Mouse (Mus musculus): Measurements from ENCODE around the gene Cyp8b1.

DNA sequence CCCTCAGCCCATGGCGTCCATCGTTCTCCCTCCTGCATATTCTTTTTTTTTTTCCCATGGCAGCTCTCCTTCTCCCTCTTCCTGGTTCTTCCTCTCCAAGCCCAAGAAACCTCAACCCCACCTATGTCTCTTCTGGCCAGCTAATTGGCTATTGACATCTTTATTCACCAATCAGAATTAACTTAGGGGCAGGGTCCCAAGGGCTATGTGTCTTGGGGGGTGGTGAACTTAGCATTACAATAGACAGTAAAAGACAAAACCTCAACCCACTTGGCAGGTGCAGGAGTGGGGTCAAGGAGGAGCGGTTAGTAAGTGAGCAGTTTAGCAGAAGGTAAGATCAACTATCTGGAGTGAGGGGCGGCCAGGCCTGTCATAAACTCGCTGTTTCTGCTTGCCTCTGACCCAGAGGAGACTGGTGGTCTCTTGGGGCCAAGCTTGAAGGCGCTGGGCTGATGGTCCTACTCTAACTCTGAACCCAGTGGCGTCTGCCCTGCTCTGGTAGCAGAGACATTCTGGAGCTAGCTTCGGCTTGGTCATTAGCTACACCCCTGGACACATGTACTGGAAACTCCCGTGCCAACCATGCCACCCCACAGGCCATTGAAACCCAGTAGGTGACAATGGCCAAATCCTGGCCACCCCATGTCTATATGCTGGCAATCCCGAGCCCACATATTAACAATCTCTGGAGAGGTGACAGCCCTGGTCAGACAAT, 8.6 kb downstream of the Cyp8b1 start:
- TF ChIP-seq UBTF (IDR thresholded peaks at IDR 0.05; ENCODE audit: borderline replicate concordance, insufficient read depth, low read depth, low read length) (no peak), CTCF (IDR thresholded peaks at IDR 0.05 in 2 of 3, conservative IDR thresholded peaks at IDR 0.05 in 1 of 3; ENCODE audit: control insufficient read depth in 1 of 3, insufficient read depth in 1 of 3, low read depth in 2 of 3, low read length in 3 of 3, poor library complexity in 1 of 3, severe bottlenecking in 1 of 3) (no peak), MAX (IDR thresholded peaks at IDR 0.05; ENCODE audit: low read length) (no peak), MXI1 (IDR thresholded peaks at IDR 0.05; ENCODE audit: low read depth, low read length) (no peak), GATA1 (IDR thresholded peaks at IDR 0.05; ENCODE audit: low read depth, low read length) (no peak), KAT2A (conservative IDR thresholded peaks at IDR 0.05; ENCODE audit: low read depth, low read length) (no peak), POLR2A (IDR thresholded peaks at IDR 0.05; ENCODE audit: control insufficient read depth in 1 of 2, insufficient read depth in 1 of 2, low read depth in 1 of 2, low read length in 2 of 2, poor library complexity in 1 of 2) (no peak)
